Mouse (Mus musculus): Measurements from ENCODE around the gene 9530003J23Rik. TPM values are rescaled to one million over a fixed set of nuclear protein-coding genes. Genes with fewer than 3 reads are reported as not detected.

The 9530003J23Rik gene
- total RNA-seq, 4 experiments from 2014 or later = not detected

Other genes with a start within 250 kb of the 9530003J23Rik start
- gene Lrrc10, start 193.4 kb downstream of the 9530003J23Rik start, total RNA-seq (2022) = 100 to 1,000 TPM; 159 to 208 (median 180) TPM
- 100 to 1,000 TPM; 108 to 128 (median 121) TPM for gene Cct2, start 174.9 kb downstream of the 9530003J23Rik start, total RNA-seq (2022)
- gene Frs2, start 90.2 kb downstream of the 9530003J23Rik start, total RNA-seq (2022) = 10 to 100 TPM; 15.2 to 16.8 (median 15.9) TPM
- gene Yeats4, start 14.2 kb downstream of the 9530003J23Rik start, total RNA-seq (2022) = 10 to 100 TPM; 25.6 to 32.7 (median 26.6) TPM
- gene Lyz2, start 43.6 kb upstream of the 9530003J23Rik start, total RNA-seq (2022) = 100 to 1,000 TPM in 2 of 4 experiments, 10 to 100 TPM in 2; 93.6 to 253 (median 102) TPM
- 10 to 100 TPM in 2 of 4 experiments, 1 to 10 TPM in 2; 8.1 to 25.8 (median 9.5) TPM for gene Lyz1, start 54.2 kb upstream of the 9530003J23Rik start, total RNA-seq (2022)
- gene Cpsf6, start 141.3 kb upstream of the 9530003J23Rik start, total RNA-seq (2022) = 10 to 100 TPM; 27.3 to 31.2 (median 30.1) TPM